Mouse (Mus musculus) kidney, adult 11 months (tissue): Measurements from ENCODE around the gene Tank.
A peak's percentile ranks its signal among the peaks of the same experiment; 100 is the strongest.

Source experiments
- DNase-seq: peaks from one replicate; pipeline ENCODE4 v3.0.0; 2022

Tank gene

GRCm38 (mm10) chr2:61578433-61578832 lies at the start of gene Tank:
Gene Tank (plus strand): TSS chr2:61578585.
- no peak for DNase-seq

- no peak for DNase-seq
Measured at GRCm38 (mm10) chr2:61532326-61532725, 46.1 kb upstream of the Tank start.

- peak; percentile 7 for DNase-seq
Measured at GRCm38 (mm10) chr2:61533131-61533530, 45.3 kb upstream of the Tank start.

- no peak for DNase-seq
Measured at GRCm38 (mm10) chr2:61536901-61537300, 41.5 kb upstream of the Tank start.

GRCm38 (mm10) chr2:61539378-61539777 lies 39.0 kb upstream of the Tank start:
- no peak for DNase-seq

GRCm38 (mm10) chr2:61542426-61542825 lies 36.0 kb upstream of the Tank start:
- DNase-seq, result no peak

GRCm38 (mm10) chr2:61545666-61546065 lies 32.7 kb upstream of the Tank start:
- no peak for DNase-seq

GRCm38 (mm10) chr2:61548021-61548420 lies 30.4 kb upstream of the Tank start:
- DNase-seq, result no peak

GRCm38 (mm10) chr2:61551680-61552079 lies 26.7 kb upstream of the Tank start:
- no peak for DNase-seq

- DNase-seq, result no peak
Measured at GRCm38 (mm10) chr2:61555367-61555766, 23.0 kb upstream of the Tank start.

GRCm38 (mm10) chr2:61555825-61556224 lies 22.6 kb upstream of the Tank start:
- no peak for DNase-seq

GRCm38 (mm10) chr2:61556639-61557038 lies 21.7 kb upstream of the Tank start:
- no peak for DNase-seq

GRCm38 (mm10) chr2:61557848-61558471 lies 20.4 kb upstream of the Tank start:
- no peak for DNase-seq

GRCm38 (mm10) chr2:61561058-61561457 lies 17.3 kb upstream of the Tank start:
- no peak for DNase-seq

- DNase-seq, result no peak
Measured at GRCm38 (mm10) chr2:61563202-61563601, 15.2 kb upstream of the Tank start.

- no peak for DNase-seq
Measured at GRCm38 (mm10) chr2:61567045-61567783, 11.2 kb upstream of the Tank start.

- no peak for DNase-seq
Measured at GRCm38 (mm10) chr2:61569181-61569580, 9.2 kb upstream of the Tank start.

- no peak for DNase-seq
Measured at GRCm38 (mm10) chr2:61571343-61571955, 6.9 kb upstream of the Tank start.

- DNase-seq, result no peak
Measured at GRCm38 (mm10) chr2:61576497-61576896, 1.9 kb upstream of the Tank start.

- no peak for DNase-seq
Measured at GRCm38 (mm10) chr2:61576928-61577695, 1.3 kb upstream of the Tank start.

GRCm38 (mm10) chr2:61577696-61578062 lies 706 bp upstream of the Tank start:
- DNase-seq, result no peak

- no peak for DNase-seq
Measured at GRCm38 (mm10) chr2:61579501-61579990, 1.2 kb downstream of the Tank start.

- no peak for DNase-seq
Measured at GRCm38 (mm10) chr2:61580091-61580490, 1.7 kb downstream of the Tank start.
